Mouse (Mus musculus): ENCODE measurements at regions not wholly inside any gene's neighbourhood (a gene's known extent, or its start where the extent isn't known, plus 50 kb on each side); places are given as distances from the start of the nearest gene placed in this dataset.

DNA sequence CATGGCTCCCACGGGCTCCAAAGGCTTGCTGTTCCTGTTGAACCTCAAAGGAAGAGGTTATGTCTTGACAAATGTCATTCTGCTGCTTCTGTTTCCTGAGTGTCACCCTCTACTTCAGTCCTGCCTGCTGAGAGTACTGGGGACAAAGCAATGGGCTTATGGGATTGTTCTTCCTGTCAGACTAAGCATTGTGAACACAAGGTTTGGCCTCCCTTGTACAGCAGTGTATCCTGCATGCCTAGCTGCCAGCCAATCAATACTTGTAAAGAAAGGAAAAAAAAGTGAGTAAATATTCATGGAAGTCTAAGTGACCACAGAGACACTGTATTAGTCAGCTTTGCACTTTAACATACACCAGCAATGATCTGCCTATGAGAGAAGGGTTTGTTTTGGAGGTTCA lies 128.3 kb upstream of the Kit start:
- H3K36me3 ChIP-seq (ENCODE audit: control insufficient read depth in 1 of 2, insufficient read depth in 2 of 2, low read length in 2 of 2) = peaks cover 0 to 6% of the 10 kb centered on the region in 2 experiments; a peak in 2 of 4 replicates
- H3K4me1 ChIP-seq (ENCODE audit: control insufficient read depth in 1 of 2, insufficient read depth in 2 of 2, low read length in 2 of 2) = peaks cover 5 to 20% of the 10 kb centered on the region in 2 experiments; a peak in 3 of 4 replicates
- no peak overlapping the region for H3K27ac ChIP-seq (ENCODE audit: control insufficient read depth, low read depth, low read length)
- peaks cover 2% of the 10 kb centered on the region; the same call in 1 of the 2 replicates for H3K79me2 ChIP-seq (ENCODE audit: control insufficient read depth, insufficient read depth, low read length, poor library complexity)
- no peaks in the 10 kb centered on the region for H3K9me3 ChIP-seq (replicated peaks; ENCODE audit: insufficient read depth, low read length)
- no peak overlapping the region for H3K9ac ChIP-seq (ENCODE audit: control insufficient read depth, low read depth, low read length, poor library complexity, severe bottlenecking)
- TF ChIP-seq RCOR1 (IDR thresholded peaks at IDR 0.05; ENCODE audit: low read depth, low read length) (no peak), SMC3 (IDR thresholded peaks at IDR 0.05; ENCODE audit: low read depth, low read length) (no peak), TCF12 (IDR thresholded peaks at IDR 0.05; ENCODE audit: low read depth, low read length) (no peak), ZNF384 (IDR thresholded peaks at IDR 0.05; ENCODE audit: low read depth, low read length) (no peak), EP300 (IDR thresholded peaks at IDR 0.05; ENCODE audit: low read depth in 1 of 2, low read length in 2 of 2) (no peak), RAD21 (IDR thresholded peaks at IDR 0.05; ENCODE audit: low read depth, low read length) (no peak), MAX (IDR thresholded peaks at IDR 0.05; ENCODE audit: low read length) (no peak), BHLHE40 (IDR thresholded peaks at IDR 0.05; ENCODE audit: borderline replicate concordance, low read depth, low read length) (no peak), NELFE (IDR thresholded peaks at IDR 0.05; ENCODE audit: low read depth, low read length) (no peak), MEF2A (IDR thresholded peaks at IDR 0.05; ENCODE audit: extremely low read depth, insufficient replicate concordance, low read depth, low read length, poor library complexity, severe bottlenecking) (no peak), MXI1 (IDR thresholded peaks at IDR 0.05; ENCODE audit: low read depth, low read length) (no peak), NRF1 (IDR thresholded peaks at IDR 0.05; ENCODE audit: insufficient read depth, low read depth, low read length, poor library complexity, severe bottlenecking) (no peak), MYB (IDR thresholded peaks at IDR 0.05; ENCODE audit: low read depth, low read length) (no peak), GATA1 (IDR thresholded peaks at IDR 0.05; ENCODE audit: low read depth, low read length) (no peak), POLR2AphosphoS5 (IDR thresholded peaks at IDR 0.05; ENCODE audit: borderline replicate concordance, low read depth, low read length) (no peak), ZKSCAN1 (IDR thresholded peaks at IDR 0.05; ENCODE audit: low read depth, low read length) (no peak), ZC3H11A (IDR thresholded peaks at IDR 0.05; ENCODE audit: low read depth, low read length) (no peak), SIN3A (IDR thresholded peaks at IDR 0.05; ENCODE audit: low read length) (no peak), JUND (IDR thresholded peaks at IDR 0.05; ENCODE audit: low read depth, low read length) (no peak)
- no peak overlapping the region for H3K4me3 ChIP-seq (ENCODE audit: control insufficient read depth in 1 of 2, insufficient read depth in 1 of 2, low read depth in 2 of 2, low read length in 2 of 2)
- no peaks in the 10 kb centered on the region for H3K27me3 ChIP-seq (ENCODE audit: control insufficient read depth in 1 of 2, insufficient read depth in 2 of 2, low read length in 2 of 2)
- DNase-seq (ENCODE audit: low read depth, low spot score) = no peak

GRCm38 (mm10) chr5:75449913-75450525 lies 124.7 kb upstream of the Kit start:
- Histone ChIP-seq H3K79me2 (ENCODE audit: control insufficient read depth, insufficient read depth, low read length, poor library complexity) (peaks cover 2% of the 10 kb centered on the region; the same call in 1 of the 2 replicates), H3K9me3 (replicated peaks; ENCODE audit: insufficient read depth, low read length) (no peaks in the 10 kb centered on the region), H3K36me3 (ENCODE audit: control insufficient read depth in 1 of 2, insufficient read depth in 2 of 2, low read length in 2 of 2) (peaks cover 0 to 14% of the 10 kb centered on the region in 2 experiments; a peak in 2 of 4 replicates), H3K27me3 (ENCODE audit: control insufficient read depth in 1 of 2, insufficient read depth in 2 of 2, low read length in 2 of 2) (no peaks in the 10 kb centered on the region), H3K9ac (ENCODE audit: control insufficient read depth, low read depth, low read length, poor library complexity, severe bottlenecking) (peak overlapping the region; percentile 72), H3K27ac (ENCODE audit: control insufficient read depth, low read depth, low read length) (peak overlapping the region; percentile 99), H3K4me1 (ENCODE audit: control insufficient read depth in 1 of 2, insufficient read depth in 2 of 2, low read length in 2 of 2) (peaks cover 5 to 28% of the 10 kb centered on the region in 2 experiments), H3K4me3 (ENCODE audit: control insufficient read depth in 1 of 2, insufficient read depth in 1 of 2, low read depth in 2 of 2, low read length in 2 of 2) (peak overlapping the region; percentile 52 to 61)
- TF ChIP-seq MXI1 (IDR thresholded peaks at IDR 0.05; ENCODE audit: low read depth, low read length) (no peak), ZC3H11A (IDR thresholded peaks at IDR 0.05; ENCODE audit: low read depth, low read length) (no peak), CTCF (IDR thresholded peaks at IDR 0.05 in 2 of 3, conservative IDR thresholded peaks at IDR 0.05 in 1 of 3; ENCODE audit: control insufficient read depth in 1 of 3, insufficient read depth in 1 of 3, low read depth in 2 of 3, low read length in 3 of 3, poor library complexity in 1 of 3, severe bottlenecking in 1 of 3) (peak in 2 of 3 experiments; percentile 20 to 25; a peak in 3 of 6 replicates), POLR2A (IDR thresholded peaks at IDR 0.05; ENCODE audit: control insufficient read depth in 1 of 2, insufficient read depth in 1 of 2, low read depth in 1 of 2, low read length in 2 of 2, poor library complexity in 1 of 2) (0 out of 4 replicates have a peak, but pooled peaks of 1 of the 2 experiments have one; percentile 1)
- DNase-seq (ENCODE audit: low read depth, low spot score) = no peak

All from MEL (cell line).